Mouse (Mus musculus) megakaryocyte, embryonic 14.5 days (primary cell): ENCODE measurements around the gene Acap3.

Experiments
- FLI1 ChIP-seq: IDR thresholded peaks from 2 replicates; pipeline ENCODE4 v1.6.1; 2012; ENCODE audit warnings: low read length, inconsistent platforms, mixed read lengths
- GATA1 ChIP-seq: IDR thresholded peaks from 3 replicates; pipeline ENCODE4 v1.6.1; 2012; ENCODE audit warnings: mixed read lengths, low read length, inconsistent platforms, borderline replicate concordance

DNA sequence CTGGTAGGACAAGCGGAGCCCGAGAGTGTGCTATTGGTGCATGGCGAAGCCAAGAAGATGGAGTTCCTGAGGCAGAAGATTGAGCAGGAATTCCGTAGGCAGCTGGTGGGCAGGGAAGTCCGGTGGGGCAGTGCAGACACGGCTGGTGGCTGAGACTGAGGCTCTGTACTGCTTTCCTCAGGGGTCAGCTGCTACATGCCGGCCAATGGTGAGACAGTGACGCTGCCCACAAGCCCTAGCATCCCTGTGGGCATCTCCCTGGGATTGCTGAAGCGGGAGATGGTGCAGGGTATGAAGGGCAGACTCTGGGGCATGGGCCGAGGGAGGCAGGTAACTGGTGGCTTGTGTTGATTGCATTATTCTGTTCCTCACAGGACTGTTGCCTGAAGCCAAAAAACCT is 3.9 kb upstream of the Acap3 start:
- TF ChIP-seq GATA1 (no peak), FLI1 (no peak)
